Mouse (Mus musculus) stomach, postnatal 0 days (tissue): ENCODE results near the gene Abl1.

Source experiments
- CTCF ChIP-seq: IDR thresholded peaks from 2 replicates; pipeline ENCODE4 v1.5.1; 2016; ENCODE audit warnings: antibody characterized with exemption, low read depth, mild to moderate bottlenecking, moderate library complexity
- EP300 ChIP-seq: optimal IDR thresholded peaks from 2 replicates; pipeline ENCODE3; 2016; ENCODE audit warnings: antibody characterized with exemption

DNA sequence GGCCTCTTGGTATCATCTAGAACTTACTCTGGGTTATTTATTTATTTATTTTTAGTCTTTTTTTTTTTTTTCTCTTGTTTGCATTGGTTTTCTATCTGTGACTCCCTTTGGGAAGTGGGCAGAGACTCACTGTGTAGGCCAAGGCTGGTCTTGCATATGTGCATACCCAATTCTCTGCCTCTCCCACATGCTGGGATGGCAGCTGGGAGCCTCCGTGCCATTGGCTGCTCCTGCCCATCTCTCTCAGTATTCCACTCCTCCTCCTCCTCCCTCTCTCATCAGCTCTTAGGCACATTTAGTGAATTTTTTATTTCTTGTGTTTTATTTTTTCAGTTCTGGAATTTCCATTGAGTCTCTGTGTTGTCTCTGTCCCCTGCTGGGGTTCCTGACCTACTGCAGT is 53.6 kb downstream of the Abl1 start:
- TF ChIP-seq CTCF (no peak), EP300 (no peak)
